ENCODE assay signal across 18 mouse cellular contexts in the genomic region with DNA sequence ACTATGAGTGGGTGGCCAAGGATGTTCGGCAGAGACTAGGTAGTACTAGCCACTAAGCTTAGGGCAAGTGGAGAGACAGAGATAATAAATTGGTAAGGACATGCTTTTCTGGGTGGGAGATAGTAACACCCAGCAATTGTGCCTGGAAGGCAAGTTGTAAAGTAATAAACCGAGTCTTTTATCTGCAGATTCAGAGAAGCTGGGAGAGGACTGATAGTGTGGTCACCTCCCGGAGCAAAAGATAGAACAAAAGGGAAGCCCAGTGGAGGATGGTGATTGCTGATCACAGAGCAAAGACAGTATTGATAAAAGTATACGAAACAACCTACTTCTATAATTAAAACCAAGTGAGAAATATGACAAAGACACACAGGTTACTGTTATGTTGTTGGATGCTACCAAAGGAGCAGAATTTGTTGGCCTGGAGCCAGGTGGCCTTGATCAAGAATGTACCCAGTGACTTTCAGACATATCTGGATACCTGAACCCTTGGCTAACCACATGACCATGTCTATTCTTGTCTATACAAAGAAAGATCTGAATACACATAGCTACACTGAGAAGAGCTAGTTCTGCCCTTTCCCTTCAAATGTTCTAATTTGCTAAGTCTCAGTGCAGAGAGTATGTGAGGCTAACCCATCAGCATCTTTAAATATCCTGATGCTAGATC.
DNase-seq lines count a peak whose midpoint lies in the region; ATAC-seq and TF ChIP-seq lines count a peak whose summit lies in the region.
"Had no signal": no experiment of that assay in that cellular context is flagged by ENCODE, and none has a peak within 500 bp of the region (broad histone marks: within the 10 kb centered on the region; RNA-seq: fewer than 3 reads in every experiment).

No protein-coding gene starts in this region.

- no peaks in the 10 kb centered on the region for H3K27me3 ChIP-seq in intestine, embryonic 15.5 days (replicated peaks)
- H3K27me3 ChIP-seq in intestine, postnatal 0 days (replicated peaks; ENCODE audit: control insufficient read depth, insufficient read depth, low read length): no peaks in the 10 kb centered on the region
- H3K27me3 ChIP-seq in MEL (ENCODE audit: control insufficient read depth in 1 of 2, insufficient read depth in 2 of 2, low read length in 2 of 2): no peaks in the 10 kb centered on the region
- no peaks in the 10 kb centered on the region for H3K27me3 ChIP-seq in intestine, embryonic 16.5 days (replicated peaks; ENCODE audit: control insufficient read depth, insufficient read depth, low read length)
- H3K27me3 ChIP-seq: embryonic facial prominence, embryonic 12.5 days; forebrain, embryonic 13.5 days; forebrain, embryonic 15.5 days had no signal

- TF ChIP-seq RAD21 in MEL (IDR thresholded peaks at IDR 0.05; ENCODE audit: low read depth, low read length): no peak

- WGBS in intestine, embryonic 15.5 days: 36% methylated on average over 4 of the region's 4 CpGs
- WGBS in intestine, postnatal 0 days: 25% methylated on average over 4 of the region's 4 CpGs
- 38% methylated on average over 4 of the region's 4 CpGs for WGBS in intestine, embryonic 16.5 days

- no peak overlapping the region for H3K4me2 ChIP-seq in intestine, embryonic 15.5 days (replicated peaks)
- H3K4me2 ChIP-seq in intestine, postnatal 0 days (replicated peaks; ENCODE audit: low read depth): no peak overlapping the region
- no peak overlapping the region for H3K4me2 ChIP-seq in intestine, embryonic 16.5 days (ENCODE audit: low read depth, low read length)
- H3K4me2 ChIP-seq: embryonic facial prominence, embryonic 12.5 days; forebrain, embryonic 13.5 days; forebrain, embryonic 15.5 days had no signal

- ATAC-seq in intestine, embryonic 15.5 days: peak; percentile 74
- no peak for ATAC-seq in intestine, postnatal 0 days
- ATAC-seq in intestine, embryonic 16.5 days: peak; percentile 79
- ATAC-seq: activated CD4-positive, CD25-positive, alpha-beta regulatory T cell, adult 4 months; forebrain, embryonic 13.5 days; forebrain, embryonic 15.5 days; forebrain, postnatal 0 days; Patski had no signal

- no peaks in the 10 kb centered on the region for H3K36me3 ChIP-seq in intestine, embryonic 15.5 days
- no peaks in the 10 kb centered on the region for H3K36me3 ChIP-seq in intestine, postnatal 0 days (ENCODE audit: control insufficient read depth, insufficient read depth)
- H3K36me3 ChIP-seq in MEL (ENCODE audit: control insufficient read depth in 1 of 2, insufficient read depth in 2 of 2, low read length in 2 of 2): no peaks in the 10 kb centered on the region
- no peaks in the 10 kb centered on the region for H3K36me3 ChIP-seq in intestine, embryonic 16.5 days (ENCODE audit: control insufficient read depth, insufficient read depth, low read length)
- H3K36me3 ChIP-seq: embryonic facial prominence, embryonic 10.5 days; embryonic facial prominence, embryonic 12.5 days; forebrain, embryonic 15.5 days had no signal

- TF ChIP-seq EP300 in MEL (IDR thresholded peaks at IDR 0.05; ENCODE audit: low read depth in 1 of 2, low read length in 2 of 2): no peak

- peak; percentile 4 for DNase-seq in MEL (ENCODE audit: low read depth, low spot score)
- no peak for DNase-seq in right cerebral cortex, adult 2 months (ENCODE audit: low spot score in 2 of 2)
- DNase-seq: adrenal gland, adult 8-10 months; adrenal gland, postnatal 14 days; adrenal gland, postnatal 36 days; cerebellum, adult 11-12 months; cerebellum, adult 2 months; cerebellum, adult 9-11 months; forebrain, postnatal 0 days had no signal

- H3K79me2 ChIP-seq in MEL (ENCODE audit: control insufficient read depth, insufficient read depth, low read length, poor library complexity): no peaks in the 10 kb centered on the region

- H3K4me3 ChIP-seq in intestine, embryonic 15.5 days (replicated peaks): no peak overlapping the region
- no peak overlapping the region for H3K4me3 ChIP-seq in intestine, postnatal 0 days (ENCODE audit: low read depth, low read length)
- no peak overlapping the region for H3K4me3 ChIP-seq in MEL (ENCODE audit: control insufficient read depth in 1 of 2, insufficient read depth in 1 of 2, low read depth in 2 of 2, low read length in 2 of 2)
- no peak overlapping the region for H3K4me3 ChIP-seq in intestine, embryonic 16.5 days (ENCODE audit: low read length)
- H3K4me3 ChIP-seq: embryonic facial prominence, embryonic 10.5 days; embryonic facial prominence, embryonic 12.5 days; forebrain, embryonic 13.5 days; forebrain, embryonic 15.5 days had no signal

- H3K27ac ChIP-seq in intestine, embryonic 15.5 days: no peak overlapping the region
- H3K27ac ChIP-seq in intestine, postnatal 0 days (ENCODE audit: low read depth, low read length): no peak overlapping the region
- no peak overlapping the region for H3K27ac ChIP-seq in MEL (ENCODE audit: control insufficient read depth, low read depth, low read length)
- no peak overlapping the region for H3K27ac ChIP-seq in intestine, embryonic 16.5 days (ENCODE audit: low read length)
- H3K27ac ChIP-seq: embryonic facial prominence, embryonic 10.5 days; embryonic facial prominence, embryonic 12.5 days; forebrain, embryonic 13.5 days; forebrain, embryonic 15.5 days had no signal

- H3K9me3 ChIP-seq in intestine, embryonic 15.5 days: no peaks in the 10 kb centered on the region
- H3K9me3 ChIP-seq in intestine, postnatal 0 days (ENCODE audit: control insufficient read depth): no peaks in the 10 kb centered on the region
- no peaks in the 10 kb centered on the region for H3K9me3 ChIP-seq in MEL (replicated peaks; ENCODE audit: insufficient read depth, low read length)
- H3K9me3 ChIP-seq in intestine, embryonic 16.5 days (ENCODE audit: control insufficient read depth, low read length): no peaks in the 10 kb centered on the region
- H3K9me3 ChIP-seq: embryonic facial prominence, embryonic 10.5 days; embryonic facial prominence, embryonic 12.5 days; forebrain, embryonic 13.5 days; forebrain, embryonic 15.5 days had no signal

- H3K4me1 ChIP-seq in intestine, embryonic 15.5 days (replicated peaks): no peaks in the 10 kb centered on the region
- H3K4me1 ChIP-seq in intestine, postnatal 0 days (replicated peaks; ENCODE audit: control insufficient read depth, insufficient read depth, low read length): no peaks in the 10 kb centered on the region
- no peaks in the 10 kb centered on the region for H3K4me1 ChIP-seq in MEL (ENCODE audit: control insufficient read depth in 1 of 2, insufficient read depth in 2 of 2, low read length in 2 of 2)
- H3K4me1 ChIP-seq in intestine, embryonic 16.5 days (ENCODE audit: control insufficient read depth, insufficient read depth, low read length): no peaks in the 10 kb centered on the region
- H3K4me1 ChIP-seq: embryonic facial prominence, embryonic 10.5 days; embryonic facial prominence, embryonic 12.5 days; forebrain, embryonic 13.5 days; forebrain, embryonic 15.5 days had no signal

- no peak for TF ChIP-seq CTCF in intestine, postnatal 0 days (IDR thresholded peaks at IDR 0.05; ENCODE audit: low read depth)
- TF ChIP-seq CTCF in MEL (IDR thresholded peaks at IDR 0.05 in 2 of 3, conservative IDR thresholded peaks at IDR 0.05 in 1 of 3; ENCODE audit: control insufficient read depth in 1 of 3, insufficient read depth in 1 of 3, low read depth in 2 of 3, low read length in 3 of 3, poor library complexity in 1 of 3, severe bottlenecking in 1 of 3): no peak

- no peak for TF ChIP-seq POLR2A in MEL (IDR thresholded peaks at IDR 0.05; ENCODE audit: control insufficient read depth in 1 of 2, insufficient read depth in 1 of 2, low read depth in 1 of 2, low read length in 2 of 2, poor library complexity in 1 of 2)

- H3K9ac ChIP-seq in intestine, embryonic 15.5 days: no peak overlapping the region
- no peak overlapping the region for H3K9ac ChIP-seq in intestine, postnatal 0 days (ENCODE audit: low read depth, low read length)
- H3K9ac ChIP-seq in MEL (ENCODE audit: control insufficient read depth, low read depth, low read length, poor library complexity, severe bottlenecking): no peak overlapping the region
- H3K9ac ChIP-seq in intestine, embryonic 16.5 days (ENCODE audit: low read depth, low read length): no peak overlapping the region
- H3K9ac ChIP-seq: embryonic facial prominence, embryonic 12.5 days; forebrain, embryonic 13.5 days; forebrain, embryonic 15.5 days; forebrain, postnatal 0 days had no signal

TF ChIP-seq in MEL, 35 proteins besides CTCF, POLR2A, EP300 and RAD21:
- TF ChIP-seq USF2 (IDR thresholded peaks at IDR 0.05; ENCODE audit: borderline replicate concordance in 1 of 2, insufficient read depth in 1 of 2, low read depth in 1 of 2, low read length in 2 of 2) (no peak), E2F4 (IDR thresholded peaks at IDR 0.05; ENCODE audit: borderline replicate concordance, low read depth, low read length) (no peak), GATA1 (IDR thresholded peaks at IDR 0.05; ENCODE audit: low read depth, low read length) (no peak), HCFC1 (IDR thresholded peaks at IDR 0.05; ENCODE audit: low read depth, low read length) (no peak), SIN3A (IDR thresholded peaks at IDR 0.05; ENCODE audit: low read length) (no peak), UBTF (IDR thresholded peaks at IDR 0.05; ENCODE audit: borderline replicate concordance, insufficient read depth, low read depth, low read length) (no peak), TBP (IDR thresholded peaks at IDR 0.05; ENCODE audit: low read depth, low read length) (no peak), MYC (IDR thresholded peaks at IDR 0.05; ENCODE audit: low read depth, low read length) (no peak), MYB (IDR thresholded peaks at IDR 0.05; ENCODE audit: low read depth, low read length) (no peak), MAZ (IDR thresholded peaks at IDR 0.05; ENCODE audit: low read depth, low read length) (no peak), NELFE (IDR thresholded peaks at IDR 0.05; ENCODE audit: low read depth, low read length) (no peak), ZKSCAN1 (IDR thresholded peaks at IDR 0.05; ENCODE audit: low read depth, low read length) (no peak)
